Mouse (Mus musculus): ENCODE results near the gene Add2. TPM values are rescaled to one million over a fixed set of nuclear protein-coding genes. Genes with fewer than 3 reads are reported as not detected.
A peak's percentile ranks its signal among the peaks of the same experiment; 100 is the strongest.
"Not testable (repeated sequence)": the region's sequence is repeated elsewhere in the genome, so short reads cannot be mapped to it uniquely, and the experiment has no call there.

Gene Add2
- under 1 TPM; 0.80 to 0.90 TPM for total RNA-seq (2021)
- long read RNA-seq, experiment 1: 0 reads
- long read RNA-seq, experiment 2: 0 reads

DNA sequence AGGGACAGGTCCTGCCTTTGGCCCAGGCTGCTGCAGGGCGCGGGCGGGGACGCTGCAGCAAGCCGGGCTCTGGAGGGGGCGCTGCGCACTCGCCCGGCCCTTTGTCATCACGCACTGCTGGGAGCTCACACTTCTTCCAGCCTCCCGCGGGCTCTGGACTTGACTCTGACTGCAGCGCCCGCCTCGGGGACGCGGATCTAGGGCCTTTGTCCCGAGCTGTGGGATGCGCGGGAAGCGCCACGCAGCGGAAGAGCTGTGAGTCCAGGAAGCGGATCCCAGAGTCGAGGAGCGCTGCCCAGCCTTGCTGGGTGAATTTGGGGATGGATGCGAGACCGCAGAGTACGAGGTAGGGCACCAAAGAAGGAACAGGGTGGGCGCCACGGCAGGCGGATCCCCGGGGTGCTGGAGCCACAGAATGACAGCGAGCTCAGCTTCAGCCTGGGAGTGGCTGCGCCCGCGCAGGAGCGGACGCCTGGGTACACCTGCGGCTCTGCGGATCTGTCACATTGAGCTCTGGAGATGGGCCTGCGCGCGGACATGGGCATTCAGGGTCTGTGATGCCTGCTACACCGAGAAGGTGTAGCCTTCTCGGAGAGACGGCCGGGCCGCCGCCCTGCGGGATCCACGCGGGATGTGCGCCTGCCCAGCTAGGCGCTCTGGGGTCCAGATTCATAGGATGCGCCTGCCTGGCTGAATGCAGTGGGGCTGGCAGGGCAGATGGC is at the start of gene Add2:
Gene Add2 (plus strand): TSS at position 81 of the 722 bp plus-strand sequence.
- DNase-seq (ENCODE audit: low spot score in 2 of 2): no peak

DNA sequence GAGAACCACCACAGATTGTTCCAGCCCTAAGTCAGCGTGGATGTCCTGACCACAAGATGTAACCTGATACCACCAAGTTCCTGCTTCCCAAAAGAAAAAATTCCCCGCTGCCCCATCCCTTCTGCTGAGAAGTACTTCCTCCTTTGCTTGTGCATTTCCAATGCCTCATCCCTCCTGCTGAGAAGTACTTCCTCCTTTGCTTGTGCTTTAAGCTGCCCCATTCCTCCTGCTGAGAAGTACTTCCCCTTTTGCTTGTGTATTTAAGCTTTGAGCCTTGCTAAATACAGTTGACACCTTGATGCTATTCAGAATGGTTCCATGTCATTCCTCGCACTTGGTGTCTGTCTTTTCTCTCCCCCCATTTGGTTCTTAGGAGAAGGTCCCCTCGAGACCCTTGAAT is 49.7 kb upstream of the Add2 start:
- not testable (repeated sequence) for DNase-seq (ENCODE audit: low spot score in 2 of 2)

- no peak for DNase-seq (ENCODE audit: low spot score in 2 of 2)
Measured at GRCm38 (mm10) chr6:85984351-85984750, 44.1 kb upstream of the Add2 start.

GRCm38 (mm10) chr6:85989570-85989969 is 38.9 kb upstream of the Add2 start:
- not testable (repeated sequence) for DNase-seq (ENCODE audit: low spot score in 2 of 2)

GRCm38 (mm10) chr6:85990774-85991173 is 37.7 kb upstream of the Add2 start:
- peak in 1 of 2 experiments; percentile 4 for DNase-seq (ENCODE audit: low spot score in 2 of 2)

- no peak for DNase-seq (ENCODE audit: low spot score in 2 of 2)
Measured at GRCm38 (mm10) chr6:86003405-86003925, 25.0 kb upstream of the Add2 start.

- peak; percentile 57 to 65 for DNase-seq (ENCODE audit: low spot score in 2 of 2)
Measured at GRCm38 (mm10) chr6:86004271-86005148, 24.0 kb upstream of the Add2 start.

GRCm38 (mm10) chr6:86009980-86010379 is 18.5 kb upstream of the Add2 start:
- DNase-seq (ENCODE audit: low spot score in 2 of 2): peak; percentile 34 to 43

DNA sequence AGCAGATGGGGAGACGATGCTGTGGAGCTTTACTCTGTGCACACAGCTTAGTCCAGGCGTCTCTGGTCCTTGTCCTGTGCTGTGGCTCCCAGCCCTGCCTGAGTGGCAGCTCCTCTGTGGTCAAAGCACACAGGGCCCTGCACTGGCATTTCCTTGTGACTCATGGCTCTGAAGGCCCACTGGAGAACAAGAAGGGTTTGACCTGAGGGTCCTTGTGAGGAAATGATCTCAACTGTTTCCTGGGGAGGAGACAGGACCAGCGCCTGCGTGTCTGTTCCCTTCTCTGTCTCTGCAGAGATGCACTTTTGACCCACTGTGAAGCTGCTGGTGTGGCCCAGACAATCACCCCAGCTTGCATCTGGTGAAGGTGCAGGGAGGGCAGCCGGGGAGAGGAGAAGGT is 13.7 kb upstream of the Add2 start:
- not testable (repeated sequence) for DNase-seq (ENCODE audit: low spot score in 2 of 2)

GRCm38 (mm10) chr6:86015871-86016270 is 12.6 kb upstream of the Add2 start, which contains the start of gene Figla:
TSS of gene Figla (plus strand) at chr6:86016171.
- no peak for DNase-seq (ENCODE audit: low spot score in 2 of 2)

DNA sequence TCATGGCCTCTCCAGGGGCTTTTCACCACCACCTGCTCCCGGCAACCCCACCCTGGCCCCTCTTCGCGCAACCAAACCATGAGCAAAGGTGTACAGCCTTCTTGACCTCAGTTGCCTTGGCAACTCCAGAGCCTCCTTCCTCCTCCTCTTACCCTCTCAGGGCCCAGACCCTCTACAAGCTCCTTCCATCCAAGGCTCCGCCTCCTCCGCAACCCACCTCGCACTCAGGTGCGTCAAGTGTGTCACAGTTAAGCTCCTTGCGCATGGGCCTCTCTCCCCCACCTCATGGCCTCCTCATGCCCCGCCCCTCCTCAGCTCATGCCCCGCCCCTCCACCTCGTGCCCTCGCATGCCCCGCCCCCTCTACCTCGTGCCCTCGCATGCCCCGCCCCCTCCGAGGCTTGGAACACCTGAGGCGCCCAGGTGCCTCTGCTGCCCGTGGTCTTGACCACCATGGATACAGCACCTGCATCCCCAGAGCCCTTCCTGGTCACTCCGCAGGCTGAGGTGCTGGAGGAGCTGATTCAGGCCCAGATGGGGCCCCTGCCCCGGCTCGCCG is 11.6 kb upstream of the Add2 start:
- DNase-seq (ENCODE audit: low spot score in 2 of 2): no peak

- DNase-seq (ENCODE audit: low spot score in 2 of 2): no peak
Measured at GRCm38 (mm10) chr6:86019415-86020237, 8.9 kb upstream of the Add2 start.

- peak; percentile 41 to 46 for DNase-seq (ENCODE audit: low spot score in 2 of 2)
Measured at GRCm38 (mm10) chr6:86020948-86021347, 7.5 kb upstream of the Add2 start.

DNA sequence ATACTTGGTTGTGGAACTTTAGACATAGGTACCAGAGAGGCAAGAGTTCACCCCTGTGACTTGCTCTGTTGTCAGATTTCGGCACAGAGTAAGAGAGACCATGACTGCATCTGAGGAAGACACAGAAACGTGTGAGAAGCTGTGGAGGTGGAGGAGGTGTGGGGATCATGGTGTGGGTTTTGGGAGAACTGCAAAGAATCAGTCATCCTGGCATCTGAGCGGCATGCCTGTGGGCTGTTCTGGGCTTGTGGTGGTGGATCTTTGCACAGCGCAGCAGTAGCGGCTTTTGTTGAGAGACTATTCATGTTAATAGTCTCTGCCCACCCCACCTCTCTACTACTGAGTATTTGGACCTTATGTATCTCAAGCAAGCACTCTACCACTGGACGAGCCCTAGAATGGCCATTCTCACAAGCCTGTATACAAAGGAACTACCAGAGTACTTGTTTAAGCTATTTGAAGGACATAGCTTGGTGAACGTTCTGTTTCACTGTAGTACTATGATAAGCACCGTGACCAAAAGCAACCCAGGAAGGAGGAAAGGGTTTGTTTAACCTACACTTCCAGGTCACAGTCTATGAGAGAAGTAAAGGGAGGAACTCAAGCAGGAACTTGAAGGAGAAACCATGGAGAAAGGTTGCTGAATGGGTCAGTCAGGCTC is 1.7 kb upstream of the Add2 start:
- DNase-seq (ENCODE audit: low spot score in 2 of 2): no peak

- DNase-seq (ENCODE audit: low spot score in 2 of 2): no peak
Measured at GRCm38 (mm10) chr6:86028150-86028549, 331 bp upstream of the Add2 start.

GRCm38 (mm10) chr6:86029323-86029713 is 837 bp downstream of the Add2 start:
- DNase-seq (ENCODE audit: low spot score in 2 of 2): no peak

GRCm38 (mm10) chr6:86031527-86031926 is 3.0 kb downstream of the Add2 start:
- DNase-seq (ENCODE audit: low spot score in 2 of 2): no peak

GRCm38 (mm10) chr6:86033635-86034034 is 5.2 kb downstream of the Add2 start:
- DNase-seq (ENCODE audit: low spot score in 2 of 2): no peak

- no peak for DNase-seq (ENCODE audit: low spot score in 2 of 2)
Measured at GRCm38 (mm10) chr6:86038901-86039300, 10.4 kb downstream of the Add2 start.

DNA sequence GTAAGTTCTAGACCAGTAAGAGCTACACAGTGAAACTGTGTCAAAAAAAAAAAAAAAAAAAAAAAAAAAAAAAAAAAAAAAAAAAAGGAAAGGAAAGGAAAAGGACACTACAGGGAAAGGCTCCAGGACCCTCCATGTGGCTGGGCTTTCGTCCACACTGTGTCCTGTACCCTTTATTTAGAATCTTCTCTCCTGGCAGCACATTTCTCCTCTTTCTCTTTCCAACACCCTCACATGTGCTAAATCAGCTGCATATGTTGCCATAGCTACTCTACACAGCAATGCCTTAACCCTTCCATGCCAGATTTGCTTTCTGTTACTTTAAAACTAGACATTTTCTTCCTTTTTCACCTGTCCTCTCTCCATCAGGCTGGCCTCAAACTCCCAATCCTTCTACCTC is 11.7 kb downstream of the Add2 start:
- no peak for DNase-seq (ENCODE audit: low spot score in 2 of 2)
